Mouse (Mus musculus): ENCODE measurements around the gene Defb10.
"Not testable (repeated sequence)": the region's sequence is repeated elsewhere in the genome, so short reads cannot be mapped to it uniquely, and the experiment has no call there.

Gene Defb10

DNA sequence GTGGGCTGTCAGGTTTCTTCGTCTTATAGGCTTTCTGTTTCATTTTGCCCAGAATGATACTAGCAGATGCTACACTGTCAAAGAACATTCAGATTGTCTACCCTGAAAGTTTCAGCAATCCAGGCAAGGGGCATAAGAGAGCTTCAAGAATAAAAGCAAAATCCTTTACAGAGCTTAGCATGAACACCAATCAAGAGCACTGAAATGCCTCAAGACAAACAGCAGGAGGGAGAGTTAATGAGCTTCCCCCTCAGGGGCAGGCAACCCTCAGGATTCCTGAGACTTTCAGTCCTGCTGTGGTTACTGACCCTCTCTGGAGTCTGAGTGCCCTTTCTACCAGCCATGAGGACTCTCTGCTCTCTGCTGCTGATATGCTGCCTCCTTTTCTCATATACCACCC lies at the start of gene Defb10:
Gene Defb10 (plus strand): TSS at position 316 of the 400 bp plus-strand sequence.
- not testable (repeated sequence) for DNase-seq (ENCODE audit: low spot score)

GRCm38 (mm10) chr8:21885321-21885720 lies 26.6 kb downstream of the Defb10 start, which contains the start of gene Defb9:
Gene Defb9, minus strand, starts transcription at chr8:21885421.
- not testable (repeated sequence) for DNase-seq (ENCODE audit: low spot score)

DNA sequence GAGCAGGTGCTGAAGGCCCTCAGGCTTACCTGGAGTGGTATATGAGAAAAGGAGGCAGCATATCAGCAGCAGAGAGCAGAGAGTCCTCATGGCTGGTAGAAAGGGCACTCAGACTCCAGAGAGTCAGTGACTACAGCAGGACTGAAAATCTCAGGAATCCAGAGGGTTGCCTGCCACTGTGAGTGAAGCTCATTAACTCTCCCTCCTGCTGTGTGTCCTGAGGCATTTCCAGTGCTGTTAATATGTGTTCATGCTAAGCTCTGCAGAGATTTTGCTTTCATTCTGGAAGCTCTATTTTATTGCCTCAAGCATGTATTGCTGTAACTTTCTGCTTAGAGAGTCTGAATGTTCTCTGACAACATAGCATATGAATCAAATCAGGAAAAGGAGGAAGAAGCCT lies 47.6 kb downstream of the Defb10 start, which contains the start of gene Defb11:
Gene Defb11 (minus strand): TSS at position 123 of the 400 bp plus-strand sequence.
- DNase-seq (ENCODE audit: low spot score): not testable (repeated sequence)
